Mouse (Mus musculus) embryo, embryonic 10 days (tissue): ENCODE results near the gene Sycp2l.
"Not testable (repeated sequence)": the region's sequence is repeated elsewhere in the genome, so short reads cannot be mapped to it uniquely, and the experiment has no call there.

ENCODE experiments used
- DNase-seq: peaks from one replicate; pipeline ENCODE4 v3.0.0-alpha.2; 2015; ENCODE audit warnings: low spot score

Gene Sycp2l

DNA sequence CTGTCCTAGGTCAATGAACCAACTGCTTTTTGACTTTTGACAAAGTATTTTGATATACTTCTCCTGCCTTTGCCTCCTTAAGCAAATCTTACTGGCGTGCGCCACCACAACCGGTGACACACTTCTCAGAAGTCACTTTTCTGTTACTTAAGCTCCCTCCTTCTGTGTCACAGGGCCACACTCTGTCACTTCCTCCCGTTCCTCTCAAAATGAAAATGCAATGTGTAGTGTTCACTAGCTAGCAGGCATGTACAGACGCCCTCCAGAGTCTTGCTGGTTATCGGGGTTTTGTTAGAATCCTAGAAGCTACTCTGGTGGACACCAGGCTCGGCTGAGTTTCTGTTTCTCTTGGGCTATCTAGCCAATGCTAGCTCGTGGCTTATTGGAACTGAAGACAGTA, 14.2 kb downstream of the Sycp2l start:
- no peak for DNase-seq

GRCm38 (mm10) chr13:41129061-41129460, 15.0 kb downstream of the Sycp2l start:
- no peak for DNase-seq

GRCm38 (mm10) chr13:41134901-41135300, 20.8 kb downstream of the Sycp2l start:
- DNase-seq, result peak; percentile 93

DNA sequence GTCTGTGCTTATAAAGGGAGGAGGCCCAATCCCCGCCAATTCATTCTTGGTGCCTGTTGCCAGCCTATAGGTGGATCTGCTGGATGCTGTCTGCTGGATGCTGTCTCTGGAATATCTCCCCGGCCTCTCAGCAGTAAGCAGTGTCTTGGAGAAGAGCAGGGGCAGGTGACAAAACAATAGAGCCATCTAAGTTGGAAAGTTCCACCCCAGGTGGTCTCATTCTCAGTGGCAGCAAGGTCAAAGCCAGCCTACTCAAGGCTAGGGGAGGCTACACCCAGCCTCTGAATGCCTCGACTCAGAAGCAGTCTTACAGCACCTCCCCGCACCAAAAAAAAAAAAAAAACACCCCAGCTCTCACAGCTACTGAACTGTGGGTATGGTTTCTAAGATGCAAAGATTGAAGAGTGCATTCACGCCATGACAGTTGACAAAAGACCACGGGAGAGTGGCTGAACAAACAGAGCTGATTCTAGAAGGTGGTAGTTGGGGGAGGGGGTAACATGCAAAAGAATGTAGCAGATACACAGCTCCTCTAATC, 31.4 kb downstream of the Sycp2l start:
- no peak for DNase-seq

GRCm38 (mm10) chr13:41146271-41146670, 32.2 kb downstream of the Sycp2l start:
- peak; percentile 78 for DNase-seq

DNA sequence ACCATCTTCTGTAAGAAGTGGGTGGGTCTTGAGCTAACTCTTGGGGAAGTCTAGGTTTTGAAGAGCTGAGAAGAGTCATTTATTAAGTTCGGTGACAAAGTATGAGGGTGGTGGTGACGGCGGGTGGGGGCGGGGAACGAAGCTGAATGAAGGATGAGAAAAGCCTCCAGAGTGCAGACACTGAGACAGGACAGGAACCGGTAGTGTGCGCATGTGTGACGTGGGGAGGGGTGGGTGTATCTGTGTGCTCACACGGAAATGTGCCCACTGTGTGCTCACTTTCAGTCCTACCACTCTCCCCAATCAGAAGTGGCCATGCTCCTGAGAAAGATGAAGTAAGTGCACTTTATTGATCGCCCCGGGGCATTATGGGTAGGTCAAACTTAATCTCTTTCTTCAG, 39.0 kb downstream of the Sycp2l start:
- no peak for DNase-seq

DNA sequence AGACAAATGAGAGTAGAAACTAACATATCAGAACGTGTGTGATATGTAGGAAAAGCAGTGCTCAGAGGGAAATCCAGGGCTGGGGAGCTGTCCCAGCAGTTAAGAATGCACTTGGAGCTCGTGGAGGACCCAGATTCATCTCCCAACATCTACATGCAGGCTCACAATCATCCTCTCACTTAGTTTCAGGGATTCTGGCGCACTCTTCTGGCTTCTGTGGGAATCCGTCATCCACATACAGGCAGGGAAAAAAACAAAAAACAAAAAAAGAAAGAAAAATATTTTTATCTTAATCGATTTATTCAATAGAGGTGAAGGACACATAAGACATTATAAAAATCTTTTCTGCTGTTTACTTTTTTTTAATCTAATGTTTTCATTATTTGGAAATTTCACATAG, 44.3 kb downstream of the Sycp2l start:
- DNase-seq, result peak; percentile 9

DNA sequence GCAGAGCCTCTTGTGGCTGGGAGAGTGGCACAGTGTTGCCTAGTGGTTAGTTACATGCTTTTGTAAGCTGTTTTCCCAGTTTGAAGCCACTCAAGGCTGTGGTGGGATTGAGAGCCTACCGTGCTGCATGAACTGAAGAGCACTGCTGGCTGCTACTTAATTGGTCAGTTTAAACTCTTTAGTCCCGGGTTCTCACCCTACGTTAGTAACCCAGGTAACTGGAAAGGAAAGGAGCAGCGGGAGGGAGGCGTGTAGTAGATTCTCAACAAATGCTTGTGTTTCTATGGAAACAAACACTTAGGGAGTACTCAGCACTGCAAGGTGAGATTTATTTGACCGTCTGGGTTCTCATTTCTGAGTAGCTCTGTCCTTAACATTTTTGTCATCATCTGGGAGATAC, 73.8 kb downstream of the Sycp2l start:
- DNase-seq, result no peak

GRCm38 (mm10) chr13:41195640-41196333, 81.7 kb downstream of the Sycp2l start:
- no peak for DNase-seq

DNA sequence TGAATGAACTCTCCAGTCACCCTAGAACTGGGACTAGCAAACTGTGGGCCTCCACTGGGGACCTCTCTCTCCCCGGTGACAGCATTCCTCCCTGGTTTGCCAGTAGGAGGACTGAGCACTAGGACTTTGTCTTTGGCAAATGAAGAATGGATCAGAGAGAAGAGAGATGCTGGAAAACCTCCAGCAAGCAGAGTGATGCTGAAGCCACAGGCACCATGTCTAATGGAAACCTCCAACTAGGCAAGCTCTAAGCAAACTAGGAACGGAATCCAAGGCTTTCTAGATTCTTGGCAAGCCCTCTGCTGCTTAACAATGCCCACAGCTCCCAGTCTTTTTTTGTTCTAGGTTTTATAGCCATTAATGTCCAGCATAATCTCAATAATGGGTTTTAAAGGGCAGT, 86.8 kb downstream of the Sycp2l start:
- DNase-seq, result no peak

- DNase-seq, result no peak
These were observed 89.2 kb downstream of the Sycp2l start for GRCm38 (mm10) chr13:41203289-41203688.

DNA sequence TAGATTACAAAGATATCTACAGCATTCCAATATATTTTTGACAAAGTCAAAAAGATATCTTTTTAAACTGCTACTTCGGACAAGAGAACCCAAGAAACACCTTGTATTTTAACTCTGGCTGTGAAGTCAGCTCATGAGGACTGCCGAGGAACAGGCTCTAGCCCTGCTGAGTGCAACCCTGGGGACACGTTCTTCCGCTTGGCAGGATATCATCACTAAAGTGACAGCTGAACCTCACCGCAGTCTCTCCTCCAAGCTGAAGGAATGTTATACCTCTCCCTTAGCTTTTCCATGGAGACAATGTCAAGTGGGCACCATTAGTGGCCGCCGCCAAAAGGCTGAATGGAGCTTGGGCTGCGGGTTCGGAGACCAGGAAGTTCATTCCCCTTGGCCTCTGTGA, 89.6 kb downstream of the Sycp2l start:
- no peak for DNase-seq

DNA sequence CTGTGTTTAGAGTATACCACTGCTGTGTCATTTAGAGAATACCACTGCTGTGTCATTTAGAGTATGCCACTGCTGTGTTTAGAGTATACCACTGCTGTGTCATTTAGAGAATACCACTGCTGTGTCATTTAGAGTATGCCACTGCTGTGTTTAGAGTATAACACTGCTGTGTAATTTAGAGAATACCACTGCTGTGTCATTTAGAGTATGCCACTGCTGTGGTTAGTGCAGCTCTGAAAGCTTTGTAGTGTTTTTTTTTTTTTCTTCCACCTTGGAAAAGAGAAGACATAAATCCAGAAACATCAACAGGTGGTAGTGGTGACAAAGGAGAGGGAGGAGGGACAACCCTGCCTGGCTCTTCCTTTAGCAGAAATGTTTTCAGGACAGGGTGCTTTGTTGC, 91.5 kb downstream of the Sycp2l start:
- not testable (repeated sequence) for DNase-seq

GRCm38 (mm10) chr13:41206241-41206640, 92.1 kb downstream of the Sycp2l start:
- DNase-seq, result no peak

- no peak for DNase-seq
These were observed 97.2 kb downstream of the Sycp2l start for GRCm38 (mm10) chr13:41211276-41211675.

- DNase-seq, result no peak
These were observed 98.6 kb downstream of the Sycp2l start for GRCm38 (mm10) chr13:41212558-41213322.

DNA sequence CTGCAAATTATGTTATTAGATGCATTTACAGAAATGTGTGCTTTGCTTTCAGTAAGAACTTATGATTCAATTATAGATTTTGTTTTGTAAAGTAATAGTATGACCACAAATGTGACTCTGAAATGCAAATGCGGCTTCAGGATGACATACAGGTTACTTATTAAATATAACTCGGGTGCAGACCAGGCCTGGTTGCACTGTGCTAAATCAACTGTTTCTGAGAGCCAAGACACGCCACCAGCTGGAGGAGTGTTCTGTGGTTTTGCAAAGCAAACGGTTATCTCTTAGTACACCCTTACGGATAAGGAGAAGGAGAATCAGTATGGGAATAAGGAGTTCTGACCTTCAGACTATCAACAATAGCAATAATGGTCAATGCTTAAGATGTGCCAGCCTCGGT, 101.6 kb downstream of the Sycp2l start:
- DNase-seq, result no peak

- no peak for DNase-seq
These were observed 102.1 kb downstream of the Sycp2l start for GRCm38 (mm10) chr13:41216236-41216635.

DNA sequence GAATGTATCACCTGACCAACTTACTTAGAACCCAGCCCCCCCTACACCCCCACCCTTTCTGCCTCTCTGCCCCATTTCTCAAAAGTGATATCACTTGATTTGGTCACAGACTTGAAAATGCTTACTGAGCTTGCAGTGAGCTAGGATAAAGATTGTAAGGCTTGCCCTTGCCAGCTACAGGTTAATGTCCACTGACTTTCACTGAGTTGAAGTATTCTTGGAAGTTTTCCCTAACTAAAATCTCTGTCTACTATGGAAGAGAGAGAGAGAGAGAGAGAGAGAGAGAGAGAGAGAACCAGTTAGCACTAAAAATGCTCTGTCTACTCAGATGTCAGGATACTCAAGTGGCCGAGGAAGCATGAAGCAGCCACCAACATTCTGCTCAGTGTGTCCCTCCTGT, 104.9 kb downstream of the Sycp2l start:
- DNase-seq, result peak; percentile 24

DNA sequence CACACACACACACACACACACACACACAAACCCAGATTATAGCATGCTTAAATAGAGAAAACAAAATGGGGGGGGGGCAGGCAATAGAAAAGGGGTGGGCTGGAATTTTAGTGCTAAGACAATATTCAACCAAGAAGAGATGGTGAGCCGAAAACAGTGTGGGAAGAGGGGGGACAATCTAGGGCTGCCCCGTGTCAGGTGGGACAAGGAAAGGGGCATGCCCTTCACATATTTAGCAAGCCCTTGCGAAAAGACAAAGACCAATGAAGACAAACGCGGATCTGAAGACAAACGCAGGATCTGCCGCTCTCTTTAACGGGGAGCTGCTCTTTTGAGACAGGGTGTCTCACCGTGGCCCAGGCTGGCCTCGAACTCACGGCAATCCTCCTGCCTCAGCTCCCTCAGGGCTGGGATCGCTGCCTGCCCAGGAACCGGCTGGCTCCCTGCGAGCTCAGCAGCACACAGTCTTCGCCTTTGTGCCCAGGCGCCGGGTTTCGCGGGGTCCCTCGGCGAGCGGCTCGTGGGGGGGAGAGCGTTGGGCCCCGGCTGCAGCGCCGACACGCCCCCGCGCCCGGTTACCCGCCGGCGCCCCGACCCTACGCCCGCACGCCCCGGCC, 105.7 kb downstream of the Sycp2l start:
- peak; percentile 74 for DNase-seq

DNA sequence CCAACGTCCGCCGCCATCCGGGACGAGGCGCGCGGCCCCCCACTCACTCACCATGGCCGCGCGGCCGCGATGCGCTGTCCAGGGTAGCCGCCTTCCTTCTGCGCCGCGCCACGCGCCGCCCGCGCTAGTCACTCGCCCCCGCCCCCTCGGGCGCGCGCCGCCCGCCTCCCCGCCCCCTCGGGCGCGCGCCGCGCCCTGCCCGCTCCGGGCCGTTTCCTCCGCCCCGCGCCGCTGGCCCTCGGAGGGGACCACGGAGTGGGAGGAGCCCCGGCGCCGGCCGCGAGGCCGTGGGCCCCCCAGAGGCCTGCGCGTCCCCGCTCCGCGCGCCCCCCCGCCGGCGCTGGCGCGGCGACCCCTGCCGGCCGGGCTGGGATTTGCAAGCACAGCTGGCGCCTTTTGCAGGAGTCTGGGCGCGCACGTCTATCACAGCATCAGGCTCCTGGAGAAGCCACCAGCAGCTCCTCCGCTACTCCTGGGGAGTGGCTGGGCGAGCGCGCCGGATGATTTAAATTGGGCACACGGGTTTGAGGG, 106.3 kb downstream of the Sycp2l start, which contains the start of gene Elovl2:
Gene Elovl2 (minus strand): TSS at position 102 of the 531 bp plus-strand sequence.
- peak; percentile 87 for DNase-seq
